Mouse (Mus musculus) CH12.LX (cell line): Measurements from ENCODE around the gene Clcnka. TPM values are rescaled to one million over a fixed set of nuclear protein-coding genes. Genes with fewer than 3 reads are reported as not detected.
A peak's percentile ranks its signal among the peaks of the same experiment; 100 is the strongest.

Source experiments
- DNase-seq: peaks from one replicate; pipeline ENCODE4 v3.0.0-alpha.2; 2013; ENCODE audit errors: extremely low read depth
- H3K27ac ChIP-seq: 2 replicates; pipeline ENCODE4 v1.5.1; 2012; ENCODE audit warnings: low read depth, mild to moderate bottlenecking, control low read depth, moderate library complexity; ENCODE audit not compliant: insufficient read depth
- H3K27me3 ChIP-seq: replicated peaks from 2 replicates; pipeline ENCODE3; 2012; ENCODE audit warnings: inconsistent platforms
- H3K36me3 ChIP-seq, 2 experiments: replicated peaks in 1 of 2; 2 replicates each; pipeline versions ENCODE3 to v1.6.1; 2012; ENCODE audit warnings: inconsistent platforms in 1 of 2, low read length in 1 of 2, mild to moderate bottlenecking in 1 of 2, mixed read lengths in 1 of 2, moderate library complexity in 1 of 2; ENCODE audit not compliant: control insufficient read depth in 1 of 2, insufficient read depth in 1 of 2
- H3K4me1 ChIP-seq, 2 experiments: 2 replicates each; pipeline ENCODE4 v1.6.1; 2012; ENCODE audit warnings: inconsistent platforms in 1 of 2, moderate library complexity in 1 of 2; ENCODE audit not compliant: insufficient read depth in 2 of 2, control insufficient read depth in 1 of 2
- H3K4me2 ChIP-seq: 2 replicates; pipeline ENCODE4 v1.6.1; 2012; ENCODE audit warnings: low read depth, mild to moderate bottlenecking, control low read depth; ENCODE audit not compliant: poor library complexity, insufficient read depth, severe bottlenecking
- H3K4me3 ChIP-seq, 3 experiments: fragments of 150-350 bp in 1 of 3; sonication (generic) in 1 of 3; replicated peaks in 1 of 3; 2 replicates each; pipeline versions ENCODE3 to v1.5.1; 2011 to 2012; ENCODE audit warnings: low read depth in 2 of 3, low read length in 2 of 3, mild to moderate bottlenecking in 2 of 3, moderate library complexity in 2 of 3, control low read depth in 1 of 3, improper control_type of control experiment in 1 of 3, inconsistent platforms in 1 of 3, mixed read lengths in 1 of 3; ENCODE audit not compliant: poor library complexity in 1 of 3
- H3K79me2 ChIP-seq: replicated peaks from 2 replicates; pipeline ENCODE4 v1.6.1; 2012; ENCODE audit warnings: mild to moderate bottlenecking, moderate library complexity; ENCODE audit not compliant: control insufficient read depth, poor library complexity, insufficient read depth, severe bottlenecking; ENCODE audit errors: extremely low read depth
- H3K9ac ChIP-seq: 2 replicates; pipeline ENCODE4 v1.6.1; 2012; ENCODE audit warnings: low read depth, mild to moderate bottlenecking, control low read depth, moderate library complexity; ENCODE audit not compliant: insufficient read depth
- H3K9me3 ChIP-seq: replicated peaks from 2 replicates; pipeline ENCODE3; 2012; ENCODE audit warnings: low read length, inconsistent platforms, mixed read lengths
- ELF1 ChIP-seq: IDR thresholded peaks from 2 replicates; pipeline ENCODE4 v1.6.1; 2014; ENCODE audit warnings: low read depth, mild to moderate bottlenecking, inconsistent platforms, low read length, improper control_type of control experiment
- EP300 ChIP-seq: IDR thresholded peaks from 2 replicates; pipeline ENCODE4 v1.6.1; 2011; ENCODE audit warnings: low read length, improper control_type of control experiment
- HCFC1 ChIP-seq: IDR thresholded peaks from 2 replicates; pipeline ENCODE4 v1.6.1; 2012; ENCODE audit warnings: low read depth, mild to moderate bottlenecking, inconsistent platforms, low read length, improper control_type of control experiment
- JUND ChIP-seq: conservative IDR thresholded peaks from 2 replicates; pipeline ENCODE4 v1.6.1; 2011; ENCODE audit warnings: low read depth, low read length, improper control_type of control experiment
- KAT2A ChIP-seq: IDR thresholded peaks from 2 replicates; pipeline ENCODE4 v1.6.1; 2012; ENCODE audit warnings: low read length, improper control_type of control experiment, inconsistent platforms; ENCODE audit not compliant: insufficient replicate concordance
- MAX ChIP-seq: IDR thresholded peaks from 2 replicates; pipeline ENCODE4 v1.6.1; 2011; ENCODE audit warnings: low read length, improper control_type of control experiment
- MAZ ChIP-seq: IDR thresholded peaks from 2 replicates; pipeline ENCODE4 v1.6.1; 2012; ENCODE audit warnings: low read depth, mild to moderate bottlenecking, inconsistent platforms, low read length, improper control_type of control experiment, moderate library complexity
- MEF2A ChIP-seq: IDR thresholded peaks from 2 replicates; pipeline ENCODE4 v1.6.1; 2014; ENCODE audit warnings: low read depth, mild to moderate bottlenecking, inconsistent platforms, low read length, improper control_type of control experiment, borderline replicate concordance
- MXI1 ChIP-seq: IDR thresholded peaks from 2 replicates; pipeline ENCODE4 v1.6.1; 2011; ENCODE audit warnings: mild to moderate bottlenecking, low read depth, low read length, improper control_type of control experiment
- MYC ChIP-seq: IDR thresholded peaks from 2 replicates; pipeline ENCODE4 v1.6.1; 2011; ENCODE audit warnings: low read depth, mild to moderate bottlenecking, improper control_type of control experiment, low read length
- NELFE ChIP-seq: IDR thresholded peaks from 2 replicates; pipeline ENCODE4 v1.6.1; 2011; ENCODE audit warnings: low read depth, low read length, improper control_type of control experiment
- POLR2A ChIP-seq: IDR thresholded peaks from 2 replicates; pipeline ENCODE4 v1.6.1; 2011; ENCODE audit warnings: low read depth, mild to moderate bottlenecking, improper control_type of control experiment, low read length
- POLR2AphosphoS2 ChIP-seq: IDR thresholded peaks from 2 replicates; pipeline ENCODE4 v1.6.1; 2011; ENCODE audit warnings: low read depth, low read length, improper control_type of control experiment
- RAD21 ChIP-seq: IDR thresholded peaks from 2 replicates; pipeline ENCODE4 v1.6.1; 2011; ENCODE audit warnings: low read depth, mild to moderate bottlenecking, low read length, improper control_type of control experiment, moderate library complexity
- RCOR1 ChIP-seq: conservative IDR thresholded peaks from 2 replicates; pipeline ENCODE4 v1.6.1; 2012; ENCODE audit warnings: low read depth, mild to moderate bottlenecking, inconsistent platforms, low read length, improper control_type of control experiment
- TBP ChIP-seq: conservative IDR thresholded peaks from 2 replicates; pipeline ENCODE4 v1.6.1; 2011; ENCODE audit warnings: low read depth, low read length, improper control_type of control experiment
- ZKSCAN1 ChIP-seq: IDR thresholded peaks from 2 replicates; pipeline ENCODE4 v1.6.1; 2012; ENCODE audit warnings: low read depth, inconsistent platforms, low read length, improper control_type of control experiment, borderline replicate concordance
- ZMIZ1 ChIP-seq: IDR thresholded peaks from 2 replicates; pipeline ENCODE4 v1.6.1; 2012; ENCODE audit warnings: low read depth, mild to moderate bottlenecking, inconsistent platforms, low read length, improper control_type of control experiment
- ZNF384 ChIP-seq: IDR thresholded peaks from 2 replicates; pipeline ENCODE4 v1.6.1; 2012; ENCODE audit warnings: low read depth, low read length, improper control_type of control experiment, inconsistent platforms
- dilution Hi-C: fragments of 300-500 bp; cut with MboI; formaldehyde crosslinking; loops from 2 replicates; pipeline ENCODE4 v1.14.3; 2020; ENCODE audit warnings: low sequenced_read_pairs; ENCODE audit not compliant: extremely low pct_unique_long_range_greater_than_20kb, extremely low pct_ligation_motif_present
- in situ Hi-C: fragments of 300-500 bp; cut with MboI; formaldehyde crosslinking; loops from 3 replicates; pipeline ENCODE4 v1.14.3; 2019; ENCODE audit warnings: low sequenced_read_pairs, low pct_ligation_motif_present, low pct_unique_long_range_greater_than_20kb, mixed read lengths
- polyA plus RNA-seq: library from polyadenylated mRNA; unstranded; fragments of >175 nt; gene quantifications from 2 replicates; pipeline ENCODE4 v1.2.1, GENCODE M21; 2012; ENCODE audit warnings: low read depth; ENCODE audit not compliant: insufficient read length
- total RNA-seq, 2 experiments: library from RNA; depleted of rRNA; stranded (reverse); fragments of 300-350 nt in 1 of 2; fragments of >200 nt in 1 of 2; gene quantifications; 2 replicates each; pipeline ENCODE4 v1.2.3; 2012 to 2014

Gene Clcnka
- total and polyA plus RNA-seq, 3 experiments: not detected

- in situ Hi-C loops (loop anchor here (5.0 to 25.0 kb wide), 3 partner anchors 36 to 676 kb away; partner anchors contain the start of gene Tmem51), dilution Hi-C loops (no loop called here)
Measured at GRCm38 (mm10) chr4:141411430-141411992, 13.0 kb upstream of the Clcnka start.

GRCm38 (mm10) chr4:141408577-141408976 is 10.1 kb upstream of the Clcnka start:
- dilution Hi-C loops: no loop called here
- Histone ChIP-seq H3K4me3 (no peak overlapping the region), H3K4me1 (peaks cover 14 to 29% of the 10 kb centered on the region in 2 experiments), H3K9ac (no peak overlapping the region), H3K27ac (no peak overlapping the region), H3K9me3 (peaks cover 3% of the 10 kb centered on the region), H3K27me3 (peaks cover 8% of the 10 kb centered on the region), H3K36me3 (no peaks in the 10 kb centered on the region), H3K4me2 (no peak overlapping the region), H3K79me2 (no peaks in the 10 kb centered on the region)
- TF ChIP-seq MXI1 (no peak), ZKSCAN1 (peak; percentile 77; the same call in 1 of the 2 replicates)
- in situ Hi-C loops: loop anchor here (5.0 to 25.0 kb wide), 3 partner anchors 174 to 679 kb away; partner anchors contain the start of gene Tmem51
- no peak for DNase-seq

More at GRCm38 (mm10) chr4:141411430-141411992, 13.0 kb upstream of the Clcnka start:
- no peaks in the 10 kb centered on the region for H3K79me2 ChIP-seq
- peaks cover 3% of the 10 kb centered on the region for H3K9me3 ChIP-seq
- H3K4me1 ChIP-seq: peaks cover 16 to 18% of the 10 kb centered on the region in 2 experiments
- no peak for DNase-seq
- H3K27ac ChIP-seq: no peak overlapping the region
- TF ChIP-seq POLR2AphosphoS2 (no peak), POLR2A (no peak), RAD21 (no peak), RCOR1 (no peak), MEF2A (no peak), TBP (no peak), MXI1 (no peak), NELFE (no peak), ZKSCAN1 (no peak), ZNF384 (no peak), ZMIZ1 (no peak), MAZ (no peak), JUND (no peak), KAT2A (no peak), EP300 (no peak), MAX (no peak), MYC (no peak), HCFC1 (no peak), ELF1 (no peak)
- no peak overlapping the region for H3K4me2 ChIP-seq
- no peaks in the 10 kb centered on the region for H3K36me3 ChIP-seq
- H3K4me3 ChIP-seq: no peak overlapping the region
- no peak overlapping the region for H3K9ac ChIP-seq
- H3K27me3 ChIP-seq: no peaks in the 10 kb centered on the region
